Mouse (Mus musculus): ENCODE results near the gene Ccin. TPM values are rescaled to one million over a fixed set of nuclear protein-coding genes. Genes with fewer than 3 reads are reported as not detected.

Ccin gene
- total and polyA plus RNA-seq, 3 experiments: not detected

DNA sequence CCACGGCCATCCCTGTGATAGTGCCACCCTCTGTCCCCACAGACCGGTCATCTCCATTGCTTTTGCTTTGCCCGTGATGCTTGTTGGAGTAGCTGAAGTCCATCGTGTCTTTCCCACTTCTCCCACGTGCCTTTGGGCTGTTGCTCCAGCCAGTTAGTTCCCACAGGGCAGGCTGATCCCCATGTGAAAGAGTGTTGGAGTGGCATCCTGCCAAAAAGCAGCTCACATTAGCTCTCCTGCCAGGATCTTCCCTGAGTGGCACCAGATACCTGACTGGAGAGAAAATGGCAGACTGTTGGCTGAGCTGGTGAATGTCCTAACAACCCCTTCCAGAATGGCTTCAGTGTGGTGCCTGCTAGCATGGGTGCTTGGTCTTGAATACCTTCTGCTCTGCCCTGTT is 48.2 kb downstream of the Ccin start:
- Histone ChIP-seq H3K9me3 (replicated peaks; ENCODE audit: low read length) (peaks cover 5% of the 10 kb centered on the region), H3K9ac (ENCODE audit: insufficient read depth, low read depth) (no peak overlapping the region), H3K36me3 (replicated peaks in 1 of 2; ENCODE audit: control insufficient read depth in 1 of 2, insufficient read depth in 1 of 2, low read length in 1 of 2) (peaks cover 85 to 96% of the 10 kb centered on the region in 2 experiments), H3K4me1 (ENCODE audit: control insufficient read depth in 1 of 2, insufficient read depth in 2 of 2) (peaks cover 6 to 28% of the 10 kb centered on the region in 2 experiments), H3K27ac (ENCODE audit: insufficient read depth, low read depth) (peak overlapping the region; percentile 12; the same call in 1 of the 2 replicates), H3K27me3 (replicated peaks) (no peaks in the 10 kb centered on the region), H3K4me2 (ENCODE audit: insufficient read depth, low read depth, poor library complexity, severe bottlenecking) (no peak overlapping the region), H3K79me2 (replicated peaks; ENCODE audit: control insufficient read depth, extremely low read depth, insufficient read depth, poor library complexity, severe bottlenecking) (peaks cover 4% of the 10 kb centered on the region), H3K4me3 (replicated peaks in 1 of 3; ENCODE audit: low read depth in 2 of 3, low read length in 2 of 3, poor library complexity in 1 of 3) (no peak overlapping the region)
- dilution Hi-C loops (cut with MboI; ENCODE audit: extremely low pct_ligation_motif_present, extremely low pct_unique_long_range_greater_than_20kb, low sequenced_read_pairs) (no loop called here), in situ Hi-C loops (cut with MboI; ENCODE audit: low pct_ligation_motif_present, low pct_unique_long_range_greater_than_20kb, low sequenced_read_pairs) (no loop called here)
- TF ChIP-seq SIN3A (IDR thresholded peaks at IDR 0.05; ENCODE audit: low read length) (no peak), ZKSCAN1 (IDR thresholded peaks at IDR 0.05; ENCODE audit: borderline replicate concordance, low read depth, low read length) (no peak), POLR2A (IDR thresholded peaks at IDR 0.05; ENCODE audit: low read depth, low read length) (no peak), IRF4 (IDR thresholded peaks at IDR 0.05; ENCODE audit: low read depth, low read length) (no peak), UBTF (IDR thresholded peaks at IDR 0.05; ENCODE audit: low read depth, low read length) (no peak), ETS1 (conservative IDR thresholded peaks at IDR 0.05; ENCODE audit: low read depth, low read length) (no peak)
- no peak for DNase-seq (ENCODE audit: extremely low read depth)

Other genes with a start within 250 kb of the Ccin start
- gene Olfr159, start 212.5 kb upstream of the Ccin start, total RNA-seq (2012; rRNA removed): not detected in 2 replicates
- not detected in 2 replicates for gene Olfr159, start 212.5 kb upstream of the Ccin start, total RNA-seq (2014; rRNA removed)
- not detected in 2 replicates for gene Olfr159, start 212.5 kb upstream of the Ccin start, polyA plus RNA-seq (2012; ENCODE audit: insufficient read length, low read depth)
- not detected in 2 replicates for gene Olfr156, start 159.6 kb upstream of the Ccin start, total RNA-seq (2012; rRNA removed)
- not detected in 2 replicates for gene Olfr156, start 159.6 kb upstream of the Ccin start, total RNA-seq (2014; rRNA removed)
- not detected in 2 replicates for gene Olfr156, start 159.6 kb upstream of the Ccin start, polyA plus RNA-seq (2012; ENCODE audit: insufficient read length, low read depth)
- gene Olfr157, start 143.3 kb upstream of the Ccin start, total RNA-seq (2012; rRNA removed): not detected in 2 replicates
- gene Olfr157, start 143.3 kb upstream of the Ccin start, total RNA-seq (2014; rRNA removed): not detected in 2 replicates
- gene Olfr157, start 143.3 kb upstream of the Ccin start, polyA plus RNA-seq (2012; ENCODE audit: insufficient read length, low read depth): 0.03 TPM in 1 of 2 replicates, not detected in the other
- not detected in 2 replicates for gene Olfr155, start 131.9 kb upstream of the Ccin start, total RNA-seq (2012; rRNA removed)
- gene Olfr155, start 131.9 kb upstream of the Ccin start, total RNA-seq (2014; rRNA removed): not detected in 2 replicates
- not detected in 2 replicates for gene Olfr155, start 131.9 kb upstream of the Ccin start, polyA plus RNA-seq (2012; ENCODE audit: insufficient read length, low read depth)
- 0.55 and 0.68 TPM in 2 replicates for gene Reck, start 108.0 kb upstream of the Ccin start, total RNA-seq (2012; rRNA removed)
- gene Reck, start 108.0 kb upstream of the Ccin start, total RNA-seq (2014; rRNA removed): 0.34 and 0.44 TPM in 2 replicates
- 1.4 and 1.8 TPM in 2 replicates for gene Reck, start 108.0 kb upstream of the Ccin start, polyA plus RNA-seq (2012; ENCODE audit: insufficient read length, low read depth)
- 47.6 and 60.3 TPM in 2 replicates for gene Glipr2, start 26.1 kb upstream of the Ccin start, total RNA-seq (2012; rRNA removed)
- 138 and 146 TPM in 2 replicates for gene Glipr2, start 26.1 kb upstream of the Ccin start, total RNA-seq (2014; rRNA removed)
- 57.2 and 62.8 TPM in 2 replicates for gene Glipr2, start 26.1 kb upstream of the Ccin start, polyA plus RNA-seq (2012; ENCODE audit: insufficient read length, low read depth)
- gene Clta, start 21.0 kb downstream of the Ccin start, total RNA-seq (2012; rRNA removed): 301 and 349 TPM in 2 replicates
- 450 and 454 TPM in 2 replicates for gene Clta, start 21.0 kb downstream of the Ccin start, total RNA-seq (2014; rRNA removed)
- gene Clta, start 21.0 kb downstream of the Ccin start, polyA plus RNA-seq (2012; ENCODE audit: insufficient read length, low read depth): 454 and 493 TPM in 2 replicates
- gene Gne, start 100.7 kb downstream of the Ccin start, total RNA-seq (2012; rRNA removed): 31.6 and 37.1 TPM in 2 replicates
- gene Gne, start 100.7 kb downstream of the Ccin start, total RNA-seq (2014; rRNA removed): 23.6 and 35.3 TPM in 2 replicates
- 34.4 and 35.5 TPM in 2 replicates for gene Gne, start 100.7 kb downstream of the Ccin start, polyA plus RNA-seq (2012; ENCODE audit: insufficient read length, low read depth)